Mouse (Mus musculus) myocyte (in vitro differentiated cells): ENCODE measurements around the gene Ctnnbl1.

Experiments
- MAX ChIP-seq: IDR thresholded peaks from one replicate; pipeline ENCODE4 v1.6.1; 2011; ENCODE audit warnings: low read depth, mild to moderate bottlenecking, control low read depth
- MYOG ChIP-seq, 3 experiments: IDR thresholded peaks; one replicate each; pipeline ENCODE4 v1.6.1; 2011; ENCODE audit warnings: control low read depth in 2 of 3, low read depth in 2 of 3, mild to moderate bottlenecking in 2 of 3; ENCODE audit not compliant: insufficient read length in 2 of 3, control insufficient read depth in 1 of 3, insufficient read depth in 1 of 3
- POLR2A ChIP-seq: IDR thresholded peaks from one replicate; pipeline ENCODE4 v1.6.1; 2011; ENCODE audit warnings: low read depth, mild to moderate bottlenecking, control low read depth, moderate library complexity; ENCODE audit not compliant: insufficient read length
- POLR2AphosphoS2 ChIP-seq: IDR thresholded peaks from one replicate; pipeline ENCODE4 v1.6.1; 2011; ENCODE audit warnings: low read depth, control low read depth; ENCODE audit not compliant: insufficient read length
- SRF ChIP-seq: IDR thresholded peaks from one replicate; pipeline ENCODE4 v1.6.1; 2011; ENCODE audit warnings: low read depth; ENCODE audit not compliant: control insufficient read depth, insufficient read length
- TCF12 ChIP-seq: IDR thresholded peaks from one replicate; pipeline ENCODE4 v1.6.1; 2011; ENCODE audit warnings: mild to moderate bottlenecking, control low read depth; ENCODE audit not compliant: poor library complexity, insufficient read depth, severe bottlenecking
- USF1 ChIP-seq: IDR thresholded peaks from one replicate; pipeline ENCODE4 v1.6.1; 2011; ENCODE audit warnings: low read depth, mild to moderate bottlenecking, control low read depth, moderate library complexity

- TF ChIP-seq TCF12 (no peak), POLR2AphosphoS2 (no peak), POLR2A (no peak), MAX (no peak), SRF (no peak), MYOG (IDR thresholded peaks at IDR 0.05; ENCODE audit: control insufficient read depth in 1 of 3, insufficient read depth in 1 of 3, insufficient read length in 2 of 3, low read depth in 2 of 3) (no peak), USF1 (no peak)
Observed at GRCm38 (mm10) chr2:157692365-157692932, 44.8 kb upstream of the Ctnnbl1 start.
